Mouse (Mus musculus) stomach, embryonic 16.5 days (tissue): ENCODE measurements around the gene Cryba1. TPM values are rescaled to one million over a fixed set of nuclear protein-coding genes. Genes with fewer than 3 reads are reported as not detected.

Experiments
- ATAC-seq: fragments of 200-750 bp; cut with Nextera tagmentation; 2 replicates; pipeline ENCODE4 v1.8.0; 2017; ENCODE audit warnings: moderate number of reproducible peaks, moderate TSS enrichment; ENCODE audit not compliant: insufficient read depth, low FRiP score
- H3K27ac ChIP-seq: fragments of 300-500 bp; sonication (generic); 2 replicates; pipeline ENCODE4 v1.5.1; 2014; ENCODE audit warnings: low read length
- H3K27me3 ChIP-seq: fragments of 300-500 bp; sonication (generic); 2 replicates; pipeline ENCODE4 v1.6.1; 2014; ENCODE audit warnings: low read length, control low read depth, mixed read lengths; ENCODE audit not compliant: control insufficient read depth, insufficient read depth
- H3K36me3 ChIP-seq: fragments of 300-500 bp; sonication (generic); 2 replicates; pipeline ENCODE4 v1.6.1; 2014; ENCODE audit warnings: low read length; ENCODE audit not compliant: control insufficient read depth, insufficient read depth
- H3K4me1 ChIP-seq: fragments of 300-500 bp; sonication (generic); 2 replicates; pipeline ENCODE4 v1.6.1; 2014; ENCODE audit warnings: low read length, control low read depth, mixed read lengths; ENCODE audit not compliant: control insufficient read depth, insufficient read depth
- H3K4me2 ChIP-seq: fragments of 300-500 bp; sonication (generic); 2 replicates; pipeline ENCODE4 v1.6.1; 2014; ENCODE audit warnings: low read depth, low read length, mixed read lengths
- H3K4me3 ChIP-seq: fragments of 300-500 bp; sonication (generic); replicated peaks from 2 replicates; pipeline ENCODE4 v1.5.1; 2014; ENCODE audit warnings: mild to moderate bottlenecking, low read length
- H3K9ac ChIP-seq: fragments of 300-500 bp; sonication (generic); 2 replicates; pipeline ENCODE4 v1.6.1; 2014; ENCODE audit warnings: low read length
- H3K9me3 ChIP-seq: fragments of 300-500 bp; sonication (generic); replicated peaks from 2 replicates; pipeline ENCODE4 v1.6.1; 2016; ENCODE audit warnings: low read length, control low read depth; ENCODE audit not compliant: control insufficient read depth
- WGBS: fragments of 180-500 bp; shearing (Covaris S2); extraction: QIAGEN DNeasy Blood & Tissue Kit; methylation state at CpG from one replicate; pipeline ENCODE4 v1.1.7; 2014; 5-methylcytosine and 5-hydroxymethylcytosine counted together
- polyA plus RNA-seq: library from polyadenylated mRNA; unstranded; fragments of >200 nt; fragmentation: Nextera tagmentation; extraction: Ambion mirVana; gene quantifications from 2 replicates; pipeline ENCODE4 v1.2.1, GENCODE M21; 2015

Cryba1 gene
- polyA plus RNA-seq, 1 experiment from 2014 or later, result not detected

DNA sequence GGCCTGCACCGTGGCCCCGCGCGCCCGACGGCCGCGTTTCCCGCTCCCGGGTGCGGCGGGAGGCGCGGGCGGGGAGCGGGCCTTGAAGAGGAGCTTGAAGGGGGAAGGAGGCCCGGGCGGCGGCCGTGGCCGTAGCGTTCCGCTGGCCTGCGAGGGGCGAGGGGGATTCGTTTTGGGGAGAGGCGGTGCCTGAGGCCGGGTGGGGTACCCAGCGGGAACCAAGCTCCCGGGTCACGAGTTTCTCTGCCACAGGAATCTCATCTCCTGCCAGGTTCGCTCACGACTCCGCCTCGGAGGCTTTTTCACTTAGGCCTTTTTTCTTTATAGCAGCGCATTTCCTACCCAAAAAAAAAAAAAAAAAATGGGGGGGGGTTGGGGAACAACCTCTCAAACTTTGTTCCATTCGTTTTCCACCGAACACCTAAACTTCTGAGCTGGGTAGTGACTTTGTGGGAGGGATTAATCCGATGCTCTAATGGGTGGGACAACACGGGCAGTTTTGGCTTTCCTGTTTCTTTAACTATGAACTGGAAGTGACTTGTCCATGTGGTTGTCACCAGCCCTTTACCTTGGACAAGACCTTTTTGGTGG is 37.4 kb downstream of the Cryba1 start:
- peaks cover 14% of the 10 kb centered on the region; the same call in 1 of the 2 replicates for H3K36me3 ChIP-seq
- peak overlapping the region; percentile 93 for H3K9ac ChIP-seq
- peak overlapping the region; percentile 61 for H3K4me2 ChIP-seq
- H3K27ac ChIP-seq, result peak overlapping the region; percentile 99
- WGBS, result under 1% methylated on average over 36 of the region's 40 CpGs
- H3K27me3 ChIP-seq, result no peaks in the 10 kb centered on the region
- H3K9me3 ChIP-seq, result no peaks in the 10 kb centered on the region
- H3K4me3 ChIP-seq, result peak overlapping the region; percentile 99
- no peak for ATAC-seq
- peaks cover 7% of the 10 kb centered on the region for H3K4me1 ChIP-seq

DNA sequence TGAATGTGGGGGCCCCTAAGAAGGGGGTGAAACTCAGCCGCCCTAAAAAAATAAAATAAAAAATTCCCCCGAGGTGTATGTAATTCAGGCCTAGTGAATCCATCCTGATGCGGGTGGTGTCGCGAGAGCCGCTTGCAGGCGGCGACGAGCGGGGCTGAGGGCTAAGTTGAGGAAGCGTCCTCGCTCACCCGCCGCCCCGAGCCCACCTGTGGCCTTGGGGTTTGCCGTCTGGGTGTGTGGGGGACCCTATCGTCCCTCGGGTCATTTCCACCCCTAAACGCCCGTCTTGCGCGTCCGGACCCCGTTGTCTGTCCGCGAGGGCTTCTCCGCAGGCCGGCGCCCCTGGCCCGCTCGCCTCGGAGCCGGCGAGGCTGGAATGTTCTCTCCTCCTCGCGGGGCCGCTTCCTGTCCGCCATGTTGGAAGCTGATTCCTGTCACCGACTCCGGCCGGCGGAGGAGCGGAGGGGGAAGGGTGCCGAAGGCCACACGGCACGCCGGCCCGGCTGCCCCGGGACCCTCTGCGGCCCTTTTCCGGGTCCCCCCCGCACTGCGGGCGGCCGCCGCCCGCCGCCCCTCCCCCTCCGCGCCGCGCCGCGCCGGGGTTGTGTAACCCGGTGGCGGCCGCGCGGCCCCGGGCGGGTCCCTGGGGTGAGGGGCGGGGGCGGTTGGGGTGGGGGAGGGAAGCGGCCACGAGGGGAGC is 38.1 kb downstream of the Cryba1 start:
- Histone ChIP-seq H3K27me3 (no peaks in the 10 kb centered on the region), H3K36me3 (peaks cover 7% of the 10 kb centered on the region; the same call in 1 of the 2 replicates), H3K4me1 (peaks cover 7% of the 10 kb centered on the region), H3K4me2 (peak overlapping the region; percentile 61), H3K4me3 (peak overlapping the region; percentile 99), H3K9me3 (no peaks in the 10 kb centered on the region), H3K27ac (peak overlapping the region; percentile 99), H3K9ac (peak overlapping the region; percentile 93)
- under 1% methylated on average over 63 of the region's 76 CpGs for WGBS
- peak; percentile 18; the same call in 1 of the 2 replicates for ATAC-seq

DNA sequence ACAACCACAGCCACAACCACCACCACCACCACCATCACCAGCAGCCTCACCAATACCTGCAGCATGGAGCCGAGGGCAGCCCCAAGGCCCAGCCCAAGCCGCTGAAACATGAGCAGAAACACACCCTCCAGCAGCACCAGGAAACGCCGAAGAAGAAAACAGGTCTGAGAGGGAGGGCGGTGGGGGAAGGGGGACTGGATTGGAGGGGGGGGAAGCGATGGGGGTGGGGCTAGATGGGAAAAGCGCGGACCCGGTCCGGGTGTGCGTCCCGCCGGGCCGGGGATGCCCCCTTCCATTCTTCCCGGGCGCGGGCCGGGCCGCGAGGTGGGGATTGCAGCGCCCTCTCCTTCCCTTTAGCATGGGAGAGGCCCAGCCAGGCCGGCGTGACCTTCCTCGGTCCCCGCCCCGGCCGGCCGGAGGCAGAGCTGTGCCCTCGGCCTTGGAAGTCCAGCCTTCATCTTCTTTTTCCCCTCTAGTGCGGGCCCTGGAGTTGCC is 38.7 kb downstream of the Cryba1 start:
- H3K9ac ChIP-seq, result peak overlapping the region; percentile 93
- no peaks in the 10 kb centered on the region for H3K27me3 ChIP-seq
- 0 out of 2 replicates have a peak, but pooled peaks cover 1% of the 10 kb centered on the region for H3K36me3 ChIP-seq
- peak overlapping the region; percentile 99 for H3K27ac ChIP-seq
- WGBS, result 0% methylated on average over 29 of the region's 30 CpGs
- peak overlapping the region; percentile 61 for H3K4me2 ChIP-seq
- no peaks in the 10 kb centered on the region for H3K9me3 ChIP-seq
- peak; percentile 53; the same call in 1 of the 2 replicates for ATAC-seq
- peaks cover 7% of the 10 kb centered on the region for H3K4me1 ChIP-seq
- H3K4me3 ChIP-seq, result peak overlapping the region; percentile 99

DNA sequence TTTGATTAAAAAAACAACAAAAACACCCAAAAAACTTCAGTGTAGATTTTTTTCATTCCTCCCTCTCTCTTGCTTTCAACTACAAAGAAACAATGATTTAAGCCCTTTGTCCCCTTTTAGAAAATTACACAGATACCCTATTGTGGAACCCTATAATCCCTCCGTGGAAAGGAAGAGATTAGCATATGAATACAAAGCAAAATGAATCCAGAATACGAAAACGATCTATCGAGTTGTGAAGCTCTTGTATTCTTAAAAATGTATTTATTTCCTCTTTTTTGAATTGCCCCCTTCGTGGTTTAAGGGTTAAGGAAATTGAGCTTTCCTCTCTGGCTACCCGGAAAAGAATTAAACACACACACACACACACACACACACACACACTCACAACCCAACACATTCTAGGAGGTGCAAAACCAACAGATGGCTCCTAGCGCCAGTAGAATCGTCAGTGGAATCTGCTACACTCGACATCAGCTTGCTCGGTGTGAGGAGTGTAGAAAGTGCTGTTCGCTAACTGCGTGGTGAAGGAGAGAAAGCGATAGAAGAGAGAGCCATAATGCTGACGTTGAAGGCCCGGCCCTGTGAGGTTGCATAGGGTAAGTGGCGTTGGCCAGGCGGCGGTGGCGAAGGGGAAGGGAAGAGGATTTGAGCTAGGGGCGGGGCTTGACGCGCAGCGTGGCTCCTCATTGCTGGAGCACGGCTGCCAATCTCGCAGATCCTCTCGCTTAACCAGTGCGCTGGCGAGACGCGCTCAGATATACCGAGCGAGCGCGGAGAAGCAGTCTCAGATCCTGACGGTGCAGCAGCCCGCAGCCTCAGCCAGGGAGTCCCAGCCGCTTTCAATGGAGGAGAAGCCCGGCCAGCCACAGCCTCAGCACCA is 39.5 kb downstream of the Cryba1 start, which contains the start of gene Nufip2:
Nufip2 (plus strand) TSS at position 773 of the 883 bp plus-strand sequence.
- peak; percentile 98 for ATAC-seq
- Histone ChIP-seq H3K9ac (peak within 1 kb of the TSS; percentile 93), H3K27ac (peak within 1 kb of the TSS; percentile 99), H3K4me2 (peak within 1 kb of the TSS; percentile 61), H3K4me3 (peak within 1 kb of the TSS; percentile 99), H3K4me1 (peaks cover 4% of the 10 kb centered on the region), H3K27me3 (no peaks in the 10 kb centered on the region), H3K36me3 (no peaks in the 10 kb centered on the region), H3K9me3 (no peaks in the 10 kb centered on the region)
- WGBS, result under 1% methylated on average over 38 of the region's 38 CpGs

DNA sequence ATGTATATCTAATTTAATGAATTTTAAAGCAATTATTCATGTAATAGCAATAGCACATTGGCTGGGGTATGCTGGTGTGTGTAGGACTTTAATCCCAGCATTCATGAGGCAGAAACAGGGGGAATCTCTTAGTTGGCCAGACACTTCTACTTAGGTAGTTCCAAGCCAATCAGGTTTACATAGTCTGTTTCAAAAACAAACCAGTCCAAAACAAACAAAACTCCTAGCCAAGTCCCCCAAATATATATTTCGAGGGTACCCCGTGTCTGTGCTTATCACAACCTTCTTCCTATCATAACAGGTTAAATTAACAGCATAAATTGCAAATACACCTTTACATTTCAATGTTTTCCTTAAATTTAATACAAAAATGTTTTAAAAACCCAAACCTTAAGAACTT is 40.2 kb downstream of the Cryba1 start:
- H3K27ac ChIP-seq, result no peak overlapping the region
- H3K36me3 ChIP-seq, result no peaks in the 10 kb centered on the region
- no peaks in the 10 kb centered on the region for H3K9me3 ChIP-seq
- H3K4me3 ChIP-seq, result no peak overlapping the region
- H3K9ac ChIP-seq, result no peak overlapping the region
- no peak overlapping the region for H3K4me2 ChIP-seq
- H3K27me3 ChIP-seq, result no peaks in the 10 kb centered on the region
- ATAC-seq, result no peak
- H3K4me1 ChIP-seq, result peaks cover 4% of the 10 kb centered on the region
- WGBS, result 62% methylated on average over 2 of the region's 2 CpGs

DNA sequence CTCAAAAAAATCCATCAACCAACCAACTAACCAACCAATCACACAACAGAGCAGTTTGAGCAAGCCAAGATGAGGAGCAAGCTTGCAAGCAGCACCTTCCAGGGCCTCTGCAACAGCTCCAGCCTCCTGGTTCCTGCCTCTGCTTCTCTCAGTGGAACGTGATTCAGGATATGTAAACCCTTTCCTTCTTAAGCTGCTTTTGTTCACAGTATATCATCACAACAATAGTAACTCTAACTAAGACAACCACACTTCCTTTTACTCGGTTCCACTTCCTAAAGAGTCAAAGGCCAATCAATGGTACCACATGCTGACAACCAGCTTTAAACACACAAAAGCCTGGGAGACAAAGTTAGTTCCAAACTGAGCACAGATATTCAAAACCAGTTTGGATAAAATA is 45.1 kb downstream of the Cryba1 start:
- no peak for ATAC-seq
- Histone ChIP-seq H3K4me2 (no peak overlapping the region), H3K9me3 (no peaks in the 10 kb centered on the region), H3K27me3 (no peaks in the 10 kb centered on the region), H3K4me1 (no peaks in the 10 kb centered on the region), H3K36me3 (no peaks in the 10 kb centered on the region), H3K27ac (no peak overlapping the region), H3K4me3 (no peak overlapping the region), H3K9ac (no peak overlapping the region)
- 40% methylated on average over 2 of the region's 2 CpGs for WGBS

DNA sequence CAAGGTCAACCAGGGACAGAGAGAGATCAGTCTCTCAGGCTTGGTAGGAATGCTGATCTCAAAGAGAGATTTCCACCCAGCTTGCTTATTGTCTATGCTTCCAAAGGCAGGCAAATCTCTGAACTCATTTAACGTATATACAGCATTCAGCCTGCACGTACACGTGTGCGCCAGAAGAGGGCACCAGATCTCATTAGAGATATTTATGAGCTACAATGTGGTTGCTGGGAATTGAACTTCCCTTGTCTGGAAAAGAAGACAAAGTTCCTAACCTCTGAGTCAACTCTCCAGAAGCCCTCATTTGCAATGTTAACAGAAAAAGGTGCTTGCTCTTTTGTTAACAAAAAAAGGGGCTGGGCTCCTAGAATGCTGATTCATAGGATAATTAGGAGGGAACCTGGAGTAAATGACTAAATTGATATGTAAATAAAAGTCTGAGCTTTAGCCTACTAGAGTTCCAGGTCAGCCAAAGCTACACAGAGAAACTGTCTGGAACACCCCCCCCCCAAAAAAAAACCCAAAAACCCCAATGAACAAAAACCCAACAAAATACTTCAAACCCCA is 51.6 kb downstream of the Cryba1 start:
- Histone ChIP-seq H3K9ac (no peak overlapping the region), H3K9me3 (no peaks in the 10 kb centered on the region), H3K36me3 (no peaks in the 10 kb centered on the region), H3K27me3 (no peaks in the 10 kb centered on the region), H3K4me1 (no peaks in the 10 kb centered on the region), H3K27ac (no peak overlapping the region), H3K4me3 (no peak overlapping the region), H3K4me2 (no peak overlapping the region)
- WGBS, result 59% methylated on average over 4 of the region's 4 CpGs
- no peak for ATAC-seq

DNA sequence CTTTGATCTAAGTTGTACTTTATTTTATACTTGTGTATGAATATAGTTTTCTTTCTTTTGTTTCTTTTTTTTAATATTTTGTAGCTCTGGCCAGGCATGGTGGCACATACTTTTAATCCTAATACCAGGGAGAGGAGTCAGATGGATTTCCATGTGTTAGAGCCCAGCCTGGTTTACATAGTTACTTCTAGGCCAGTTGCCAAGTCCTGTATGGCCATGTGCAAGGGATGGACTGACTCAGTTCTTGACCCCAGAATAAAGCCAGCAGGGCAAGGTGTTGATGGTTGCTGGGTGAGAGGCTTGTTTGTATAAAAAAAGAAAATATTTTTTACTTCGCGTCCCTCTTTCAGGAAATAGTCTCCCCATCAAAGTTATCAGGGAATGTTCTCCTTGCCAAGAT is 52.3 kb downstream of the Cryba1 start:
- Histone ChIP-seq H3K27ac (no peak overlapping the region), H3K9me3 (no peaks in the 10 kb centered on the region), H3K4me2 (no peak overlapping the region), H3K4me1 (no peaks in the 10 kb centered on the region), H3K27me3 (no peaks in the 10 kb centered on the region), H3K9ac (no peak overlapping the region), H3K36me3 (no peaks in the 10 kb centered on the region), H3K4me3 (no peak overlapping the region)
- no peak for ATAC-seq
- WGBS, result 91% methylated on average over 2 of the region's 2 CpGs
